Mouse (Mus musculus) lung, adult 2 months (tissue): Measurements from ENCODE around the gene Mstn.

Source experiments
- CTCF ChIP-seq: fragments of 200-500 bp; IDR thresholded peaks from 2 replicates; pipeline ENCODE4 v1.5.1; 2011; ENCODE audit warnings: mild to moderate bottlenecking, low read length, control low read depth; ENCODE audit not compliant: insufficient read depth
- POLR2A ChIP-seq: fragments of 200-500 bp; IDR thresholded peaks from 2 replicates; pipeline ENCODE4 v1.6.1; 2011; ENCODE audit warnings: low read depth, mild to moderate bottlenecking, control low read depth, low read length, borderline replicate concordance; ENCODE audit errors: extremely low read depth

- no peak for TF ChIP-seq CTCF
- TF ChIP-seq POLR2A: no peak
Observed at GRCm38 (mm10) chr1:53015606-53016005, 45.8 kb upstream of the Mstn start.
